Mouse (Mus musculus) lung, adult 18-20 months (tissue): ENCODE data around the gene Anapc2.
"Not testable (repeated sequence)": the region's sequence is repeated elsewhere in the genome, so short reads cannot be mapped to it uniquely, and the experiment has no call there.

Experiments used
- DNase-seq, 2 experiments: peaks; one replicate each; pipeline ENCODE4 v3.0.0; 2022; ENCODE audit warnings: mixed read lengths in 2 of 2

The Anapc2 gene

DNA sequence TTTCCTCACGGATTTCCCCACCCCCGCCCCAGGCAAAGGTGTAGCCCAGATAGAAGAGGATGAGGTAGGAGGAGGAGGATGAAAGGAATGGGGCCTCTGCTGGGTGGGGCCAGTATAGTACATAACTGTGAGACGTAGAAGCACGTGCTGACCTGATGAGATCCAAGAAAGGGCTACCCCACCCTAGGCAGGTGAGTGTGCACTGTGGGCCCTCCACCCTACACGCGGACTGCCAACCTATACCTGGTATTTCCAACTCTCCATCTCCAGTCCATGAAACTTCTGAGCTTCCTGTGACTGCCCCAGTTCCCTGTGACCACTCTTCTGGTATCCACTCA, 30.9 kb upstream of the Anapc2 start:
- no peak for DNase-seq

DNA sequence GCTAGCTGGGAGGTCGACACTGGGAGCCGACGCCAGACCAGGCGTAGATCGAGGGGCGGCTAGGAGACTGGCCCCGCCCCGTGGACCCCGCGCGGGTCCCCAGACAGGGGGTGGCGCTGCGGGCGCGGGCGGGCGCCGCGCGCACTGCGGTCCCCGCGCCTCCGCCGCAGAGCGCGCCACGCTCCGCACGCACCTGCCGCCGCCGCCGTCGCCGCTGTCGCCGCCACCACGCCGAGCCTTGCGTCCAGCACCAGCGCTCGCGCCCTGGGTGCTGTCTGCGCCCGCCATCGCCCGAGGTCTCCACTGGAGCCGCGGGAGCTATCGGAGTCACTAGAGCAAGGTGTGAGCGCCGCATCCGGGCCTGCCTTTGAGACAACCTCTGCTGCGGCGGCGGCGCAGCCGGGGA, 30.2 kb upstream of the Anapc2 start, which contains the start of the genes Rnf208 and Cysrt1:
Gene Rnf208, plus strand, starts transcription at position 155 of the 406 bp plus-strand sequence.
Gene Cysrt1, minus strand, starts transcription at position 352 of the 406 bp plus-strand sequence.
- DNase-seq, result no peak

DNA sequence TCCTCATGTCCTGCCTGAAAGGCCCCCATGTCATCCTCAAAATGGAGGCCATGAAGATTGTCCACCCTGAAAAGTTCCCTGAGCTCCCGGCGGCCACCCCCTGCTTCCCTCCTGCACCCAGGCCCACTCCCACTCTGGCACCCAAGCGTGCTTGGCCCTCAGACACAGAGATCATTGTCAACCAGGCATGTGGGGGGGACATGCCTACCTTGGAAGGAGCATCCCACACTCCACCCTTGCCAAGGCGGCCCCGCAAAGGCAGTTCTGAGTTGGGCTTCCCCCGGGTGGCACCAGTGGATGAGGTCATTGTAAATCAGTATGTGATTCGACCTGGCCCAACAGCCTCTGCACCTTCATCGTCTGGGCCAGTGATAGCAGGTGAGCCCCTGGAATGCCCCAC, 28.9 kb upstream of the Anapc2 start:
- no peak for DNase-seq

DNA sequence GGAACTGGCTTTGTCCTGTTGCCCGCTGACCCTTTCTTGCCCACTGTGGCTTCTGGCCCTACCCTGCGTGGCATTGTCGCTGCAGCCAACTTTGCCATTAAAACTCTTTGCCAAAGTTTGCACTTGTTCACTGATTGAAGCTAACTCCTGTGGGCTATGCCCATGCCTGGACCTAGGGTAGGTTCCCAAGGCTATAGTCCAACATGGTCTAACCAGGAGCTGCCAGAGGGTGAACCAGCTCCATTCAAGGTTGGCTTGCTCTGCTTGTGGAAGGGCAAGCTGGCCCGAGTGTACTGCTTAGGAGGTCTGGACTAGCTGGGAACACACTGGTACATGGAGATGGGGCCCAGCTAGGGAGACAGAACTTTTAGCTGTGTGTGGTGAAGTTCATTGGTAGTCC, 28.1 kb upstream of the Anapc2 start:
- no peak for DNase-seq

DNA sequence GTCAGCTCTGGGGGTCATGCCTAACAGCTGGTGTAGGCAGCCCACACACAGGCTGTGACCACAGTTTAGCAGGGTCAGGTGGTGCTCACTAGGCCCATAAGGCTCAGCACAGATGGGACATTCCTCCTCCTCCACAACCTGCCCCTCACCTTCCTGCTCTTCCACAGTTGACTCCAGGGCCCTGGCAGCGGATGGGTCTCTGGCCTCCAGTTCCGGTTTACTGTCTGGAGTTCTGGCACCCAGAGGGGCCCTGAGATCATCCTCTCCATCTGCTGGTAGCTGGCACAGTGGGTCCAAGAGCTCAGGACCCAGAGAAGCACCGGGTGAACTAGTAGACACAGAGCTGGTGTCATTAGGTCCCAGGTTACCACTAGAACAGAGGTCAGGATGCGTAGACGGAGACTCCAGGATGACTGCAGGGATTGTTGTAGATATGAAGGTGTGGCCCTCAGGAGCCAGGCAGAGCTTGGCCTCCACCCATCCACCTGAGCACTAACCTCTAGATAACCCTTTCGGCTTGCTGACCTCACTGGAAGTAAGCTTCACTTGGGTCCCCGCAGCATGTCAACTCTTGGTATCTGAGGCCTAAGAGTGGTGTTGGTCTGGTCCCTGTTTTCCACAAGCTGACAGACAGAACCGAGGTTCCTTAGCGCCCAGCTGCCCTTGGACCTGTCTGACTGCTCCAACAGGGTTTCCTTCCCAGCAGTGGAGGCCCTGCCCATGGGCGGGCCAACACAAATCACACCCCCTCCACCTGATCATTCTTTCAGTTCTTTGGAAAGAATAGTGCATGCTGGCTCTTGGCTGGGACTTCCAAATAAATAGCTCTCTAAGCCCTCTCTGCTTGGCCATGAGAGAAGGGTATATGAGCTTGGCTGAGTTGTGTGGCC, 25.9 kb upstream of the Anapc2 start, which contains the start of gene AL732309.1:
Gene AL732309.1, minus strand, starts transcription at position 681 of the 890 bp plus-strand sequence.
- DNase-seq, result peak; percentile 42 to 69

DNA sequence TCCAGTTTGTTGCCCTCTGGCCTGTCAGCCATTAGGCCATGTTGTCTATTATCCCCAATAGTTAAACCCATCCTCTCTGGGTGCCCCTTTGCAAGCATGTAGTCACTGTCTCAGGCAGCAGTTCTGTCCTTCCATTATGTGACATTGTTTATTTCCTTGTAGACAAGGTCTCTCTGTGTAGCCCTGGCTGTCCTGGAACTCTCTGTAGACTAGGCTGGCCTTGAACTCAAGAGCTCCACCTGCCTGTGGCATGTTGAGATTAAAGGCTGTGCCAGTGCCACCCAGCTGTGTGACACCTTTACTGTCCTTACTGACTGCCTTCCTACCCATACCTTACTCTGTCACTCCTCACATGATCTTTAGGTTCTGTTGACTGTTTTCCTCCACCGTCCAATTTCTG, 19.9 kb upstream of the Anapc2 start:
- peak in 1 of 2 experiments; percentile 27 for DNase-seq

DNA sequence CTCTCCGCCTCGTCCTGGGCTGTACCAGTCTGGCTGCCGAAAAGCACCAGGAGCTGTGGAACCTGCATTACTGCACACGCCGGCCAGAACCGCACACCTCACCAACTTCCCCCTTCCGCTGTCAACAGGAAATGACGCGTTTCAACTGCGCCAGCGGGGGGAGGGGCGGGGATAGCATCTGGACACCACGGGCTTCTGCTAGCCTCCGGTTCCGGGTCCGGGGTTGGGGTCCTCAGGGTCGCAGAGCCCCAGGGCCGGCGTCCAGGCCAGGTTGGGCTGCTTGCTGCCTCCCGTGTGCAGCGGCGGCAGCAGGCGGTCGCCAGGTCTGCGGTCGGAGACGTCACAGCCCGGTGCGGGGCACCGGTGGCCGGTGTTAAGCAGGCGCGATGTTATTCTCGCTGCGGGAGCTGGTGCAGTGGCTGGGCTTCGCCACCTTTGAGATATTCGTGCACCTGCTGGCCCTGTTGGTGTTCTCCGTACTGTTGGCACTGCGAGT, 16.9 kb upstream of the Anapc2 start, which contains the start of gene Tmem203:
Gene Tmem203, plus strand, starts transcription at position 156 of the 496 bp plus-strand sequence.
- peak; percentile 84 to 88 for DNase-seq

DNA sequence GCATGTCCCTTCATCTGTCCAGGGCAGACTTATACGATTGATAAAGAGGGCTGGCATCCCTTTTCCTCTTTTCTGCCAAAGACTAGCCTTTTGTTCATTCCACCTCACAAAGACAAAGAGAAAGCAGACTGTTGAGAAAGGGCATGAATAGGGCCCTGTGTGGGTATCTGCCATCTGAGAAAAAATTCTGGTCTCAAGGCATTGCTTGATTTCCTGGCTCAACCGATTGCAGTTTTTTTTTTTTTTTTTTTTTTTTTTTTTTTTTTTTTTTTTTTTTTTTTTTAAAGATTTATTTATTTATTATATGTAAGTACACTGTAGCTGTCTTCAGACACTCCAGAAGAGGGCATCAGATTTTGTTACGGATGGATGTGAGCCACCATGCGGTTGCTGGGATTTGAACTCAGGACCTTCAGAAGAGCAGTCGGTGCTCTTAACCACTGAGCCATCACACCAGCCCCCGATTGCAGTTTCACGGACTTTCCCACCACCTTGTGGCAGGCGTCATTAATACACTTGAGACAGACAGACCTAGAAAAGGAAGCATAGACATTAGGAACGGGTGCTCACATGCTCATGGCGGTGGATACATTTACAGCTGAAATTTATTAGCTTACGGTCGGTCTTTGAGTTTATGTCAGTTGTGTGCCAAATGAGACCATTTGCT, 15.7 kb upstream of the Anapc2 start:
- DNase-seq, result peak; percentile 37 to 47

DNA sequence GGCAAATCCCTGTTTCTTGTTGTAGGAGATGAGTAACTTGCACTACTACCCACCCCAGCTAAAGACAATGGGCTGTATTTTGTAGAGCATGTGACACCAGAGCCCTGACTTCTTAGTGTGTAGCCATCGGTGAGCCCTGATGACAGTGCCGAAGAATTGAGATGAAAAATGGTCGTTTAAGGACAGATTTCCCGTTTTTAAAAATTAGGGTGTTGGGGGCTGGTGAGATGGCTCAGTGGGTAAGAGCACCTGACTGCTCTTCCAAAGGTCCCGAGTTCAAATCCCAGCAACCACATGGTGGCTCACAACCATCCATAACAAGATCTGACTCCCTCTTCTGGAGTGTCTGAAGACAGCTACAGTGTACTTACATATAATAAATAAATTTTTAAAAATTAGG, 15.0 kb upstream of the Anapc2 start:
- not testable (repeated sequence) for DNase-seq

DNA sequence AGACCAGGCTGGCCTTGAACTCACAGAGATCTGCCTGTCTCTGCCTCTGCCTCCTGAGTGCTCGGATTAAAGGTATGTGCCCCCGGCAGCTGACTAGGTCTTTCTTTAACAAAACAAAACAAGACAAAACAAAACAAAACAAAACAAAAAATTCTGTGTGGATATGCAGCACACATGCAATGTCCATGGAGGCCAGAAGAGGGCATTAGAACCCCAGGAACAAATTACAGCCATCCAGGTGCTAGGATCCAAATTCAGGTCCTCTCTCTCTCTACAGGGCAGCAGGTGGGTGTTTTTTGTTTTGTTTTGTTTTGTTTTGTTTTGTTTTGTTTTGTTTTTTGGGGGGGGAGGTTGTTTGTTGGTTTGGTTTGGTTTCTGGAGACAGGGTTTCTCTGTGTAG, 13.4 kb upstream of the Anapc2 start:
- no peak for DNase-seq

DNA sequence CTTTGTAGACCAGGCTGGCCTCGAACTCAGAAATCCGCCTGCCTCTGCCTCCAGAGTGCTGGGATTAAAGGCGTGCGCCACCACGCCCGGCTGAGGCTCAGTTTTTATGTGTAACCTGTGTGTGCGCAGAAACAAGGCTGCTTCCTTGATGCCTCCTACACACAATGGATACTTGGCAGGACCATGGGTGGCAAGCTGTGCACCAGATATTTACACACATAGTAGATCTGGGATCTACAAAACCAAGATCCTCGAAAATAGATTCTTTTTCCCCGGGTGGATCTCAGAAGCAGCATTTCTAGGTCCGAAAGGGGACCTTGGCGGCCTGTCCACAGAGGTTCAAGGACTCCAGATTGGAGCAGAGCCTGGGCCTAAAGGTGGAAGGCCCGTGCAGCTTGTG, 10.4 kb upstream of the Anapc2 start:
- no peak for DNase-seq

DNA sequence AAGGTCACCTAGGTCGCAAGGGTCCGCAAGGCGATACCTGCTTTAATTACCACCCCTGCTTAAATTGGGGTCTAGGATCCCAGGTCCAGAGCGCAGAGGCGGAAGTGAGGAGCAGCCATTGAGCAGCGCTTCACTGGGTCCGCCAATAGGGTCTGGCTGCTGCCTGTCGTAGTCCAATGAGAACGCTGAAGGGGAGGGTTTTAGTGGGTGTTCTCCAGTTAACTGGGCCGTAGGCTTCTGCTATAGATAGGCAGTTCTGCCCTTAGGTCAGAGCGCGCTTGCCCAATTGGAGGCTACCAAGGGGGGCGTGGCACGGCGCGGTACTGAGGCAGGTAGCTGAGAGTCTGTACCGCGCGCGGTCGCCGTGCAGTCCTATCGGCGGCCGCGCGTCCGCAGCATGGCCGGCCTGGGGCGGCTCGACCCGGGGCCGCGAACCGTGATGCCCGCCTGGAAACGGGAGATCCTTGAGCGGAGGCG, 9.9 kb upstream of the Anapc2 start, which contains the start of gene Tprn:
Gene Tprn, plus strand, starts transcription at position 328 of the 477 bp plus-strand sequence.
- DNase-seq, result peak; percentile 96 to 98

DNA sequence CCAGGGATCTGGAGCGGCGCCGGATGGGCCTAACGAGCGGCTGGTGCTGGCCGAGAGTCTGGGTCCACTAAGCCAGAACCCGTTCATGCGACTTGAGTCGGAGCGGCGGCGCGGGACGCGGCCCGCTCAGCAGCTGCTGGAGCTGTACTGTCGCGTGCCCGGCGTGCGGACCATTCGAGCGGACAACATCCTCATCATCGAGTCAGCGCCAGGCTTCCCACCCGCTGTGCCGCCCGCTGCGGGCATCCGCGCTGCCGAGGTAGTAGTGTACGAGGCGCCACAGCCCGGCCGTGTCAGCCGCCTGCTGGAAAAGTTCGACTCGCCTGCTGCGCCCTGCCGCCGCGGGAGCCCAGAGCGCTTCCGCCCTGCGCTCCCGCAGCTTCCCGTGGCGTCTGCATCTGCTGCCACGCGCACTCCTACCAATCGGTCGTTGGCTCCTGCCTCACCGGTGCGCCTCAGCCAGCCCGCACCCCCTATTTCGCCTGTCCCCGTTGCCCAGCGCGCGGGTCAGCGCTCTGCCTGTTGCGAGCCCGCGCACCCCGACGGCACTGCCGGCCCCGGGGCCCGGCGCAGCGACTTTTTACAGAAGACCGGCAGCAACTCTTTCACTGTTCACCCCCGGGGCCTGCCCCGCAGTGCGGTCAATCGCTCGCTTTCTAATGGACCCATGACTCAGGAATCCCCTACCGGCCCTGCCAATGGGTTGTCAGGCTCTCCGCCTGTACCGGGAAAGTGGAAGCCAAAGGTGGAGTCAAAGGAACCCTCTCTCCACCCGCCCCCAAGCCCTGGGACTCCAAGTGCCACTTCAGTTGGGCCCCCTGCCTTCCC, 9.3 kb upstream of the Anapc2 start:
- peak in 1 of 2 experiments; percentile 33 for DNase-seq

DNA sequence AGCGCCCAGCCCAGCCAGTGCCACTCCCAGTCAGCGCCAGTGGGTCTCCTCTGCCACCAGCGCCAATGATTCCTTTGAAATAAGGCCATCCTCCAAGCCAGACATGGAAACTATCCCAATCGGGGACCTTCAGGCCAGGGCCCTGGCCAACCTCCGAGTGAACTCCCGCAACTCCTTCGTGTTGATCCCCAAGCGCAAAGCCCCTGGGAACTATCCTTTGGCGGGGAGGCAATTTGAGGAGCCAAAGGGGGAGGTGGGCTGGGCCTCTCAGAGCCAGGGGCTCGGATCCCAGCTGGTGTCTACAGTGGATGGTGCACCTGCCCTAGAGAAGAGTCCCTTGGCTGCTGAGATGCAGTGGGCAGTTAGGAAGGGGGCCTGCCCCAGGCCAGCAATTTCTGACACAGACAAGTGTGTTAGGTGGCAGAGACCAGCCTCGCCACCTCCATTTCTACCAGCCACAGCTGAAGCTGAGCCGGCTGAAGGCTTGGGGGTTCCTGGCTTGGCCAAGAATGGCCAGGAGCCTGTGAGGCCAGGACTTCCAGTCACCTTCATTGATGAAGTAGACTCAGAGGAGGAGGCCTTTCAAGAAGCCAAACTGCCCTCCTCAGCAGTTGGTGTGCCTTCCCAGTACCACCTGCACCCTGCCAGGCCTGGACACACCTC, 8.5 kb upstream of the Anapc2 start:
- DNase-seq, result no peak

DNA sequence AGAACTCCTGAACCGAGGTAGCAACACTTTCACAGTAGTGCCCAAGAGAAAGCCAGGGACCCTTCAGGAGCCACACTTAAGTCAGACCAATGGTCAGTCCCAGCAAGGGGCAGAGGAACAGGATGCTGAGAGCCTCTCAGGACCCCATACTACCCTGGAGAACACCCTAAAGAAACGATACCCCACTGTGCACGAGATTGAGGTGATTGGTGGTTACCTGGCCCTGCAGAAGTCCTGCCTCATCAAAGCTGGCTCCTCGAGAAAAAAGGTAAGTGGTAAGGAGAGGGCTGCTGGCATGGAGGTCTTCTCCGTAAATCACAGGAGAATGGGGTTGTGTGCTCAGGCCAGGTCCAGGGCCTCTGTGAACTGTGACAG, 8.0 kb upstream of the Anapc2 start:
- DNase-seq, result no peak

DNA sequence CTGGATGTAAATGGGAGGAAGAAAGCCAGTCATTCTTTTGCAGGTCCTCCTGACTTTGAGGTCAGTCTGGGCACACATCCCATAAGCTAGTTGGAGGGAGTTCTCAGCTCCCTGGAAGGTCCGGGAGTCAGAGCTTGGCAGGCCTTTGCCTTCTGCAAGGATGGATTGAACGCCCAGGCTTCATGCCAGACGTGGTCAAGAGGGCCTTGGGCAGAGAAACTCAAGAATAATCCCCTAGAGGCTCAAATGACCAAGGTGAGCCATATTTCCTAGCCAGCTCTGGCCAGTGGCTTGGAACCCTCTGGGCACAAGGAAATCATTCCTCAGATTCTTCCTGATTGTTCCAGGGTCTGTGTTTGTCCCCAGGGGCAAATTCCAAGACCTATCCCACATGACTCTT, 7.4 kb upstream of the Anapc2 start:
- DNase-seq, result no peak

DNA sequence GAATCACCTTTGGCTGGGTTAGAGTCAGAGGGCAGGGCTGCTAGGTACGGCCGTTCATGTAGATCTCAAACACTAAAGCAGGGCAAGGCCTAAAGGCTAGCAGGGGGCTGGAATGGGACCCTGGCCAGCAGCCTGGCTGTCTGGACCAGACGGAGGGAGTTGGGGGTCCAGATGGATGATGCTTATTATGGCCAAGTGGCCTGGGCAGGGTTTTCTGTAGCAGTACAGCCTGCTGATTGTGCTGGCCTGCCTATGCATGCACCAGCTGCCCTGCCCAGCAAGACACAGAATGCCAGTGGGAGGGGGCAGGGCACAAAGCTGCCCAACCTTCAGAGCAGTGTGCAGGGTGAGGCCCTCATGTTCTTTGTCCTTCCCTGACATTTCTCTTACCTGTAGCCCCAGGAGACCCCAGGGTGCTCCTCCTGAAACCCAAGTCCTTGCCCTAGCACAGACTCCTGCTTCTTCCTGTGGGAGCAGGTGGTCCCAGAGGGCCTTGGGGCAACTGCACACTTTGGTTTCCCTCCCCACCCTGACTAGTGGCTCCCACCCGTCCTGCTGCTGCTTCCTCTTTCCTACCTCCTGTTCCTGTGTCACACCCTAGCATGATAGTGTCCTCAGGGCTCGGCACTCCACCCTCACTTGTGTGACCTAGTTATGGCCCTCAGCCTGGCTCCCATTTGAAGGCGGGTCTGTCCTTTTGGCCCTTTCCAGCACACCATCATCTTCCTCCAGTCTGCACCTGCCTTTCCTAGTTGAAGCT, 6.2 kb upstream of the Anapc2 start:
- DNase-seq, result peak; percentile 45 to 50

DNA sequence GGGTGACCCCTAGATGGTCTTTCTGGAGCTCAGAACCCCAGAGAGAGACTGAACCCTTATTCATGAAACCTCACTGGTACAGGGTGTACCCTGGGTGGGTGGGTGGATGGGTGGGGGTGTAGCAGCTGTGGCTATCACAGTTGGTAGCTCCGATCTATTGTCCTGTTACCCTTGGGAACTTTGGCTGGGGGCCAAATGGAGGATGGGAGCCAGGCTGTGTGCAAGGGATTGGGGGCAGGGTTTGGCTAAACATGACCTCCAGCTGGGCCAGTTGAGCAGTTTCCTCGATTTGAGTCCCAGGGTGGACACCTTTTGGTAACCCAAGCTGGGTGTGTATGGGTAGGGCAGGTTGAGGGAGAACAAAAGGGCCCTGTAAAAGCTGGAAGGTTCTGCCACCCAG, 5.6 kb upstream of the Anapc2 start:
- peak in 1 of 2 experiments; percentile 71 for DNase-seq

DNA sequence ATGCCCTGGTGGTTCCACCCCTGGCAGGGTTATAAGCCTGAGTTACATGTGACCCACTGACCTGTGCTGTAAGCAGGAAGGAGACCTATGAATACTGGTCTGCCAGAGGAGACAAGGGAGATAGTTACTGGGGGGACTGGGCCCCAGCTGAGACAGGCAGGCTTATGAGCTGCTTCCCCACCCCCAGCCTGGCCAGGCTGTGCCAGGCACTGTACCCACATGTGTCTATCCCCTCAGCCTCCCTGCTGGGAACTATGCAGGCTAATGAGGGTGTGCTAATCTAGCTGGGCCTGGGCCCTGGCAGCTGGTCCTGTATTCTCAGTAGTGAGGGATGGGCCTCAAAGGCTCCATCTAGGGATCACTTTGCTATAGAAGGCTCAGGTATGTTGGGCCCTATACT, 5.0 kb upstream of the Anapc2 start:
- DNase-seq, result no peak

DNA sequence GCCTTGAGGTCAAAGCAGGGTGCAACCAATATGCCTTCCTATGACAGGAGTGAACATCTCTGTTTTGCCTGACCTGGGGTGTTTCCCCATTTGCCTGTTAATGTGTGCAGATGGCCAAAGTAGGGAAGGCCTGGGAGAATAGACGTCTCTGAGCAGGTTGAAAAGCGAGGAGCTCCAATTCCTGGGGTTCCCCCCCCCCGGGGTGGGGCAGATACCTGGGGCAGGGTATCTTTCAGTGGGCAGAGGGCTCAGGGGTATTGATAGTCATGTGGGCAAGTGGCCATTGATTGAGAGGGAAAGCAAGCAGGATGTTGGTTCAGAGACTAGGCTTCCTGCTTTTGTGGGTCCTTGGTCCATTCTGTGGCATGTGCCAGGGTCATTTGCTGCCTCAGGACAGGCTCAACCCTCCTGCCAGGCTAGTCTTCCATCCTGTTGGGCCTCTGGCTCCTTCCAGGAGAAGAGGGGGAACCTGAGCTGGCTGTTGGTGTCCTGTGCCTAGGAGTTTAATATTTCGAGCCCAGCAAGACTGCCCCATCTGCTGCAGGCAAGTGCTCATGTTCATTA, 4.5 kb upstream of the Anapc2 start:
- DNase-seq, result no peak

DNA sequence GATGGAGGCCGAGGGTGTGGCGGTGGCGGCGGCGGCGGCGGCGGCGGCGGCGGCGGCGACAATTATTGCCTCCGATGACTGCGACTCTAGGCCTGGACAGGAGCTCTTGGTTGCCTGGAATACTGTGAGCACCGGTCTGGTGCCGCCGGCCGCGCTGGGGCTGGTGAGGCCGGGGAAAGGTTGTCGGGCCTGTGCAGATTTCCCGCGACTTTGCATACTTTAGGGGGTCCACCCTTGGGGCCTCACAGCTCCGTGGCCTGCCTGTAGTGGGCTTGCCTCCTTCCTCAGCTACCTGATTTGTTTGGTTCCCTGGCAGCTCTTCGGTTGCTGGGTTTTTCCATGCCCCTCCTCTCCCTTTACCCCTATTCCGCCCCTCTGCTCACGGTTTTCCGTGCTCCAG, 237 bp downstream of the Anapc2 start:
- no peak for DNase-seq
